Mouse (Mus musculus) liver, adult 2 months (tissue): ENCODE measurements around the gene Ncf4. TPM values are rescaled to one million over a fixed set of nuclear protein-coding genes. Genes with fewer than 3 reads are reported as not detected.

Experiments
- DNase-seq: peaks from one replicate; pipeline ENCODE4 v3.0.0-alpha.2; 2011; ENCODE audit warnings: low read depth, low spot score; ENCODE audit errors: extremely low read depth
- H3K27ac ChIP-seq: fragments of 200-500 bp; replicated peaks from 2 replicates; pipeline ENCODE4 v1.5.1; 2012; ENCODE audit warnings: low read depth, mild to moderate bottlenecking, control low read depth, inconsistent platforms, low read length; ENCODE audit not compliant: insufficient read depth
- H3K27me3 ChIP-seq: fragments of 200-500 bp; 2 replicates; pipeline ENCODE4 v1.6.1; 2012; ENCODE audit warnings: mild to moderate bottlenecking, moderate library complexity, low read length, inconsistent platforms; ENCODE audit not compliant: control insufficient read depth, insufficient read depth
- H3K36me3 ChIP-seq: fragments of 200-500 bp; 2 replicates; pipeline ENCODE4 v1.6.1; 2012; ENCODE audit warnings: low read length, inconsistent platforms; ENCODE audit not compliant: control insufficient read depth, insufficient read depth
- H3K4me1 ChIP-seq: fragments of 200-500 bp; 2 replicates; pipeline ENCODE4 v1.6.1; 2011; ENCODE audit warnings: low read length; ENCODE audit not compliant: control insufficient read depth, insufficient read depth
- H3K4me3 ChIP-seq: fragments of 200-500 bp; 2 replicates; pipeline ENCODE4 v1.5.1; 2011; ENCODE audit warnings: low read depth, mild to moderate bottlenecking, control low read depth, low read length, moderate library complexity; ENCODE audit not compliant: insufficient read depth
- H3K79me2 ChIP-seq: fragments of 200-500 bp; 2 replicates; pipeline ENCODE4 v1.6.1; 2012; ENCODE audit warnings: inconsistent platforms, mild to moderate bottlenecking, low read length, moderate library complexity; ENCODE audit not compliant: control insufficient read depth, insufficient read depth
- H3K9ac ChIP-seq: fragments of 200-500 bp; 2 replicates; pipeline ENCODE4 v1.6.1; 2012; ENCODE audit warnings: low read depth, mild to moderate bottlenecking, control low read depth, inconsistent platforms, low read length
- CTCF ChIP-seq: fragments of 200-500 bp; IDR thresholded peaks from 2 replicates; pipeline ENCODE4 v1.5.1; 2011; ENCODE audit warnings: low read depth, low read length, control low read depth
- POLR2A ChIP-seq: fragments of 200-500 bp; IDR thresholded peaks from 2 replicates; pipeline ENCODE4 v1.6.1; 2011; ENCODE audit warnings: low read length, control low read depth; ENCODE audit not compliant: insufficient read depth; ENCODE audit errors: extremely low read depth
- WGBS: fragments of 180-500 bp; shearing (Covaris S2); methylation state at CpG from one replicate; pipeline ENCODE4 v1.1.7; 2018; 5-methylcytosine and 5-hydroxymethylcytosine counted together
- polyA plus RNA-seq: library from polyadenylated mRNA; depleted of rRNA; stranded (reverse); fragments of >200 nt; gene quantifications from 2 replicates; pipeline ENCODE4 v1.2.3, GENCODE M21; 2012; rRNA removed
- total RNA-seq: library from RNA; depleted of rRNA; stranded (reverse); fragments of >200 nt; gene quantifications from 2 replicates; pipeline ENCODE4 v1.2.3, GENCODE M21; 2014; rRNA removed

Gene Ncf4
- total RNA-seq (2.1 and 3.2 TPM in 2 replicates), polyA plus RNA-seq (1.8 and 2.5 TPM in 2 replicates)

DNA sequence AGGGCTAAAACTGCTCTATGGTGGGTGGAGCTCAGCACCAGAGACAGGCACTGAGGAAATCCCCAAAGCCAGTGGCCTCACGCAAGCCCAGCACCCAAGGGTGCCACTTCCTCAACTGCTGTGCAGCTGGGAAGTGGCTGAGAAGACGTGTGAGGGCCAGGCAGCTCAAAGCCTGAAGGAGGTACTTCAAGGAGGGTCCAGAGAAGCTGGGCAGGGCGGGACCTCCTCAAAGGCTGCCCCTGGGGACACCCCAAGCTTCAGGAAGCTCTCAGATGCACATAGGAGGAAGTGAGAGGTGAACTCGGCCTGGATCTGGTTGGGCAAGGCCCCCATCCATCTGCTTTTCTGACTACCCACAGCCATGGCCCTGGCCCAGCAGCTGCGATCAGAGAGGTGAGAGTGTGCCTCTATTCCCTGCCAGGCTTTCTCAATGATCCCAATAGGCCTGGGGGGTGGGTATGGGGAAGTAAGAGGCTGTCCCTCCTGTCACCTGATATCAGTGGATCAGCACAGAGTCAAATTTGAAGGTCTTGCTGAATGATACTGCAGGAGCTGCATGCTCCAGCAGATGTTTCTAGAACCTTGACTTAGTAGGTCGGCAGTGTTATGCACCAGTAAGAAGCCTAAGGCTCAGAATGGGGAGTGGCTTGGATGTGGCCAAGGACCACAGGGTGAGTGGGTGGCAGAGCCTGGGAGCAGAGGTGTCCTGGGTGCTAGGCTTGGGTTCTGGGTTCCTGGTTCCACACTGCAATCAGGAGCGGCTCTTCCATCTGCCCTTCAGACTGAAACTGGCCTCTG lies at the start of gene Ncf4:
Gene Ncf4 (plus strand): TSS at position 107 of the 798 bp plus-strand sequence.
- Histone ChIP-seq H3K27ac (peak within 1 kb of the TSS; percentile 34), H3K27me3 (no peaks in the 10 kb centered on the region), H3K4me1 (no peaks in the 10 kb centered on the region), H3K79me2 (no peaks in the 10 kb centered on the region), H3K36me3 (no peaks in the 10 kb centered on the region), H3K4me3 (peak within 1 kb of the TSS; percentile 39), H3K9ac (peak within 1 kb of the TSS; percentile 33)
- DNase-seq: peak; percentile 35
- TF ChIP-seq CTCF: no peak
- no peak for TF ChIP-seq POLR2A
- WGBS: 67% methylated on average over 7 of the region's 7 CpGs

DNA sequence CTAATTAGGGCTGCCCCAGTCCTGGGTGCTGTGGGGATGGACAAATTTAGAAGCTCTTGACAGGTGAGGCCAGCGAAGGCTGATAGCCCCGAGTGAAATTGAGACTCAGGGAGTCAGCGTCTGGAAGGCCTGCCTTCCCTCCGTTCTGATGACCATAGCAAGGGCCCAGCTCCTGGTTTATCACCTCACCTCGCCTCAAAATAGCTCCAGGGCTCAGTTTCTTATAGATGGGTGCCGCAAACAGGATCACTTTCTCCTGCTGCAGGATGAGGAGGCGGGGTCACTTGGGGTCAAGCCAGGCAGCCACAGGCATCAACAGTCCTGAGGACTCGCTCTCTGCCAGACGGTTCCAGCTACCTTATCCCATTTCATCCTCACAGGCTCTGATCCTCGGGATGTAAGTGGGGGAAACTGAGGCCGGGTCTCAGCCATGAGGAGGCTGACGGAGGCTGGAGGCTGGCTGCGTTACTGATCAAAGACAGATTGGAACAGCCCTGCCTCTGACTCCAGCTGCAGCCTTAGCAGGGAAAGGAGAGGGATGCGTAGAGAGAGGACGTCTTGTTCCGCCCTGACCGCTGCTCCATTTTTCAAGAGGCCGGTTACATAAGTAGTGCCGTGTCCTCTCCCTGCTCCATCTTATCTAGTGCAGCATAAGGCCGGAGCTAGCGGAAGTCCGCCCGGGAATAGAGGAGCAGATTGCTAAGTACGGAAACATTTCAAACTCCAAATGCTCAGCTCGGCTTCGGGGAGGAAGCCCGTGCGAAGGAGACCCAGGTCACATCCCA lies 49.3 kb upstream of the Ncf4 start:
- no peak overlapping the region for H3K27ac ChIP-seq
- TF ChIP-seq POLR2A (no peak), CTCF (no peak)
- no peak overlapping the region for H3K4me3 ChIP-seq
- H3K4me1 ChIP-seq: no peaks in the 10 kb centered on the region
- no peak overlapping the region for H3K9ac ChIP-seq
- no peaks in the 10 kb centered on the region for H3K79me2 ChIP-seq
- no peaks in the 10 kb centered on the region for H3K27me3 ChIP-seq
- no peak for DNase-seq
- H3K36me3 ChIP-seq: no peaks in the 10 kb centered on the region
- WGBS: 76% methylated on average over 28 of the region's 28 CpGs

DNA sequence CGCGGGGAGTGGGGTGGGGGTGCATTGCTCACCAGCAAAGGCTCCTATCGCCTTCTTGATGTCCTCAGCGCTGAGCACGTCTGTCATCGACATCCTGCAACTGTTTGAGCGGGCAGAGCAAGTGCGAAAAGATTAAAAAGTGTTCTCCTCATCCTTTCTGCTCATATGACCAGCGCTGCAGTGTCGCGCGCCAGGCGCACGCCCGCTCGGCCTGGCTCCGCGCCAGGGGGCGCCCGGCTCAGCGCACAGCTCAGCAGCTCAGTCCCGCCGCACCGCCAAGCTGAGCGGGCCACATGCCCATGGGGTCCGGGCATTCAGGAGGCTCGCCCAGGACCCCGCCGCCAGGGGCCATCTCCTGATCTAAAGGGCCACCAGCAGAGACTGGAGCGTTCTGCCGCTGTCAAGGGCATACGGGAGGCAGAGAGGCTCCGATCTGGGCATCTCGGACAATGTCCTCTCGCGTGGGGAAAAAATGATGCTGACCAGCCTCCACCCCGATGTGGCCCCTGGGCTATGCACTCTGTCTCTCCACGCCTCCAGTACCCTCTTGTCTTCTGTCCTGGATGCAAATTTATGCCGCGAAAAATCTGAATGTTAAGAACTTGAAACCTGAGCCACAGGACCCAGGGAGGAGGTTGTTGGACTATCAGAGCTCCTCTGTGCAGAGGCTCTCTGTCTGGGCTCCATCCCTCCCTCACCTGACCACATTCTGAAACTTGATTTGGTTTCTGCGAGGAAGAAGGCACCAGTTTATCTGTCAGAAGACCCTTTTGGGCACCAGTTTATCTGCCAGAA lies 40.4 kb upstream of the Ncf4 start:
- DNase-seq: no peak
- TF ChIP-seq CTCF (no peak), POLR2A (no peak)
- Histone ChIP-seq H3K36me3 (no peaks in the 10 kb centered on the region), H3K79me2 (no peaks in the 10 kb centered on the region), H3K27ac (no peak overlapping the region), H3K4me1 (no peaks in the 10 kb centered on the region), H3K9ac (no peak overlapping the region), H3K4me3 (no peak overlapping the region), H3K27me3 (peaks cover 6% of the 10 kb centered on the region)
- 5% methylated on average over 41 of the region's 41 CpGs for WGBS

DNA sequence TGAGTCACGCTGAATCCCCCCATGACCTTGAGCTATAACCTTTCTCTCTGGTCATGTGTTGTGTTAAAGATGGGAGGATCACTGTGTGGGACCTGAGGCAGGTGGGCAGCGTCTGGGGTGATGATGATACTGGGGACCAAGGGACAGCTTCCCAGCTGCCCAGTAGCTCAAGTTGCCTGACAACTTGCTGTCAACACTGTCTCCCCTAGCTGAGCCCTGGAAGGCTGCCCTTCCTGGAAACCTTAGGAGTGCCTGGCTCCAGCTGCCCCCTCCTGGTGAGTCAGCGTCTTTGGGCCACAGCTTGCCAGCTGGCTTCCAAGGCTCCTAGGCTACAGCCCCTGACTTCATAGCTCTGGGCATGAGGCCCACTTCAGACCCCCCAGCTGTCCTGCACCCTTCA lies 39.4 kb upstream of the Ncf4 start:
- 41% methylated on average over 3 of the region's 3 CpGs for WGBS
- H3K36me3 ChIP-seq: no peaks in the 10 kb centered on the region
- no peaks in the 10 kb centered on the region for H3K79me2 ChIP-seq
- no peak for TF ChIP-seq POLR2A
- peak; percentile 34; the same call in 1 of the 2 replicates for TF ChIP-seq CTCF
- DNase-seq: no peak
- H3K27me3 ChIP-seq: peaks cover 6% of the 10 kb centered on the region
- H3K9ac ChIP-seq: no peak overlapping the region
- H3K4me3 ChIP-seq: no peak overlapping the region
- no peak overlapping the region for H3K27ac ChIP-seq
- no peaks in the 10 kb centered on the region for H3K4me1 ChIP-seq

DNA sequence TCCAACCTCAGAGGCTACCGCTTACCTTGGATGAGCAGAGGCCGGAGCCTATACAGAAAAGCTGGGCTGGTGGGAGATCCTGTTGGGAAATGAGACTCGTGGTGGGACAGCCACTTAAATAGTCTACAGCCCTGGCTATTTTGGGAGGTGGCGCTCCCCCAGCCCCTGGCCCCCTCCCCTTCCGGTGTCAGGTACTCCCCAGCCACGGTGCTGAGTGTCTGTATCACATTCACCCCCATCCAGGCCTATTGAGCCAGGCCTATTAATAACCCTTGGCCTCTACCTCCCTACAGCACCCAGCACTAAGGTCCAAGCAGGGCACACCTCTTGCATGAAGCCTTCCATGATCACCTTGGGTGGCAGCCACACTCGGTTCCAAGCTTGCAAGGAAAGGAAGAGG lies 38.3 kb upstream of the Ncf4 start, which contains the start of gene Pvalb:
Gene Pvalb (minus strand): TSS at position 89 of the 400 bp plus-strand sequence.
- Histone ChIP-seq H3K79me2 (no peaks in the 10 kb centered on the region), H3K36me3 (no peaks in the 10 kb centered on the region), H3K27ac (no peak within 1 kb of the TSS), H3K4me1 (no peaks in the 10 kb centered on the region), H3K4me3 (no peak within 1 kb of the TSS), H3K9ac (no peak within 1 kb of the TSS), H3K27me3 (peaks cover 6% of the 10 kb centered on the region)
- WGBS: 87% methylated on average over 7 of the region's 7 CpGs
- TF ChIP-seq CTCF (no peak), POLR2A (no peak)
- DNase-seq: no peak
